Mouse (Mus musculus): ENCODE results near the gene Parp4.

The Parp4 gene

GRCm38 (mm10) chr14:56613212-56613611 is 37.8 kb downstream of the Parp4 start:
- DNase-seq (ENCODE audit: low read depth, low spot score), result no peak

DNA sequence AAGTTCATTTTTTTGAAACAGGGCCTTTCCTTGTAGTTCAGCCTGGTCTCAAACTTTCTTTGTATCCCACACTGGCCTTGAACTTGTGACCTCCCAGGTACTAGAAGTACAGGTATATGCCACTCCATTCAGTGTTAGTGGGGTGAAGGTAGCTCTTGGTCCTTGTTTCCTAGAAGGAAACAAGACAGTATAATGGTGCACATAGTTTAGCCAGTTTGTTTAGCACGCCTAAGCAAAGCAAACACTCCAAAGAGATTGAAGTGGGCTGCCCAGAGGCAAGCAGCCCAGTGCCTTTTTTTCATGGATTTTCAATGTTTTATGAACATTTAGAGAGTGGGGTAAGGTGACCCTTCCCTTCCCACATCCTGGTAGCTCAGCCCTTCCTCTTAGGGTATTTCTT is 42.1 kb downstream of the Parp4 start:
- no peak for DNase-seq (ENCODE audit: low read depth, low spot score)

DNA sequence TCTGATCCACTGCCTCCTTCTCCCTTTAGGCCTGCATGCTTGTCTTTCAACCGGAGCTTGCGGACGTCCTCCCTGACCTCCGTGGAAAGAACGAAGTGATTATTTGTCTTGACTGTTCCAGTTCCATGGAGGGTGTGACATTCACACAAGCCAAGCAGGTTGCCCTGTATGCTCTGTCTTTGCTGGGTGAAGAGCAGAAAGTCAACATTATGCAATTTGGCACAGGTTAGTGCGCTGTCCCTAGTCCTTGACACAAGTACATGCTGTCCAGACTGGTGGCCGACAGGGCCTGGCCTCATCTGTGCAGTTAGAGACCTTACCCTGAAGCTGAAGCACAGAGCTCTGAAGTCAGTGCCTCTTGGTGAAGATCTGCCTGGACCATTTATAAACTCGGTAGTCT is 45.0 kb downstream of the Parp4 start:
- no peak for DNase-seq (ENCODE audit: low read depth, low spot score)

GRCm38 (mm10) chr14:56626202-56626601 is 50.8 kb downstream of the Parp4 start:
- DNase-seq (ENCODE audit: low read depth, low spot score), result no peak

DNA sequence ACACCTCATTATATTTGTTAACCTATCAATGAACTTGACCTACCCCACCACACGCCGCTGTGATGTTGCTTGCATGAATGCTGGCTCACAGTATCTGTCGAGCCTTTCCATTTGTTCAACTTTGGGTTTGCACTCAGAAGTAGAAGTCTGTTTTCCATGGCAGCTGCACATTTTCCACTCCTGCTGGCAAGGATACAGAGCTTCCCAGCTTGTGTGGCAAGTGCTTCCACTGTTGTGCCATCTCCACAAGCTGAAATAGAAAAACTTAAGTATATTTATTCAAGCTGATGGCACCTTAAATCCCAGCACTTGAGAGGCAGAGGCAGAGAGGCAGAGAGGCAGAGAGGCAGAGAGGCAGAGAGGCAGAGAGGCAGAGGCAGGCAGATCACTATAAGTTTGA is 52.9 kb downstream of the Parp4 start:
- no peak for DNase-seq (ENCODE audit: low read depth, low spot score)

DNA sequence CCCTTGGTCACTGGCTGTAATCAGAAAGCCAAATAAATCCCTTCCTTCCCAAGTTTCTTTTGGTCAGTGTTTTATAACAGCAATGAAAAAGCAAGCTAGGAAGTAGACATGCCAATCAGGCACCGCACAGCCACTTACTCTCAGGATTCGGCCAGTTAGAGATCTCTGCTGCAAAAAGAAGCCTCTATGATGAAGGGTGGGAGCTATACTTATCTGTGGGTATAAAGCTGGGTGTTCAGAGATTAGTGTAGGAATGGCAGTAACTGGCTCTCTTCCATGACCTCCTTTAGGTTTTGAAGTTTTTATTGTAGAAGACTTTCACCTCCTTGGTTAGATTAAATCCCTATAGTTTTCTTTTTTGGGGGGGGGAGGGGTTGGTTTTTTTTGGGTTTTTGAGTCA is 55.7 kb downstream of the Parp4 start:
- DNase-seq (ENCODE audit: low read depth, low spot score), result no peak

DNA sequence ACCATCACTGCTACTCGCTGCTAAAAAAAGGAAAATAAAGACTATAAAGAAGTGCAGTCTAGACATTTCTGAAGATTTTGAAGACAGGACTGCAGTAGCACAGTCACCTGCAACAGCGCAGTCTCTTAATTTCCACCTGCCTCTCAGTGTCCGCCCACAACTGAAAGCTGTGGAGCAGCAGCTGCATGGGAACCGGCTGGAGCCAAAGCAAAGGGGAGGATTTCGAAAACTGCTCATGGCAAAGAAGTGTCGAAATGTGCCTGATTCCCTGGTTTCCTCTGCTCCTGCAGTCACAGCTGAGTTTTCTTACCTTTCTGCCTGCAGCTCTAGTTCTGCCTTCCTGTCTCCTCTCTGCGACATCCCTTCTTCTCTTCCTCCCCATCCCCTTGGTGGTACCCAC is 71.8 kb downstream of the Parp4 start:
- DNase-seq (ENCODE audit: low read depth, low spot score), result no peak

GRCm38 (mm10) chr14:56649448-56649847 is 74.0 kb downstream of the Parp4 start:
- DNase-seq (ENCODE audit: low read depth, low spot score), result no peak

GRCm38 (mm10) chr14:56665651-56666050 is 90.2 kb downstream of the Parp4 start:
- no peak for DNase-seq (ENCODE audit: low read depth, low spot score)

GRCm38 (mm10) chr14:56666909-56667308 is 91.5 kb downstream of the Parp4 start:
- no peak for DNase-seq (ENCODE audit: low read depth, low spot score)

DNA sequence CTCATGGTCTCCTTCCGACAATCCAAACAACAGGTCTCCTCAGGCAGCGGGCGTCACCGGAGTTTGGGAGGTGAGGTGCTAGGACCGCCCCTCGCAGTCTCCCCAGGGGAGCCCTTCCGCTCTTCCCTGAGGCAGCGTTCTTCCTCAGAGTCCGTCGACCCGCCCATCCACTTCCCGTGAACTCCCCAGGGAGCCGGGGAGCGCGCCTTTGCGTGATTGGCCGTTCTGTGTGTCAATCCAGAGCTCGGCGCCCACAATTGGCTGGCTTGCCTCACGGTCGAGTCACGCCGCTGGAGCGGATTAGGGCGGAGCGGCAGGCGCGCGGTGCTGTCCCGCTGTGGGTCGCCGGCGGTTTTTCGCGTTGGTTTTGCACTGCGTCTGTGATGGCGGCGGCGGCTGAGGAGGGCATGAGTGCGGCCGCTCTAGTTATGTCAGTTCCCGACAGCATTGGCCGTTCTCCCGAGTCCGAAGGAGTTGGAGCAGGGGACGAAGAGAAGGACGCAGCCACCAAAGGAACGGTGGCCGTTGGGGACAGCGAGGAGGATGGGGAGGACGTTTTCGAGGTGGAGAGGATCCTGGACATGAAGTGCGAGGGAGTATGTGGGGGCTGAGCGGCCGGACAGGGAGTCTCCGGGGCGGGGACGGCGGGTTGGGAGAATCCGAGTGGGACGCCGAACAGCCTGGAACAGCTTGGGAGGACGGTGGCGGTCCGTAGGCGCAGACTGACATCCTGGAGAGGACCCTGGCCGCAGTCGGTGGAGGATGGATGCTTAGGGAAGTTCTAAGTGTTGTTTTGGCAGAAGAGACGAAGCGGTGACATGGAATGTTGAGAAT is 92.8 kb downstream of the Parp4 start, which contains the start of gene Mphosph8:
Gene Mphosph8 (plus strand): TSS at position 280 of the 834 bp plus-strand sequence.
- peak; percentile 99 for DNase-seq (ENCODE audit: low read depth, low spot score)

DNA sequence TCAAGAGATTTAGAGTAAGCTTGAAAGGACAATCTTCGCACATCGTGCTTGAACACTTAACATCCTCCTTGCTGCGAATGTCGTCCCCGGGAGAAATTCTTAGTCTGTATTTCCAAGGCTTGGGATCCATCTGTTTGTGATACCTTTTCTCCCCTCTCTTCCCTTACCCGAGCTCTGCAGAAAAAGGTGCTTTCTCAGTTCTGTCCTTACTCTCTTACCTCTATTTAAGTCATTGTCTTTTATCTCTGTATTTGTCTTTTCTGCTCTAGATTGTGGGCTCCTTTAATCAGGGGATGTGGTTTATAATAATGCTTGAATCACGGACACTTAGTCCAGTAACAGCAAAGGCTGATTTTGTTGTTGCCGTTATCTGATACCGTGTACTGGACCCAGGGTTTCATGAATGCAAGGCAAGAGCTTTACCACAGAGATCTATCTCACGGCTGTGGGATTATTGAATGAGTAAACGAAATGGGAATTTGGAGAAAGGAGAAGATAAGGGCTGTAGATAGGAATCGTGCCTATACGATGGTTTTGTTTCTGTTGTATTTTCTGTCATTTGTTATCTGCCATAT is 93.7 kb downstream of the Parp4 start:
- no peak for DNase-seq (ENCODE audit: low read depth, low spot score)

- no peak for DNase-seq (ENCODE audit: low read depth, low spot score)
Measured at GRCm38 (mm10) chr14:56685426-56685825, 110.0 kb downstream of the Parp4 start.

- DNase-seq (ENCODE audit: low read depth, low spot score), result no peak
Measured at GRCm38 (mm10) chr14:56689116-56689515, 113.7 kb downstream of the Parp4 start.

GRCm38 (mm10) chr14:56689766-56690165 is 114.3 kb downstream of the Parp4 start:
- no peak for DNase-seq (ENCODE audit: low read depth, low spot score)

- no peak for DNase-seq (ENCODE audit: low read depth, low spot score)
Measured at GRCm38 (mm10) chr14:56695495-56695894, 120.1 kb downstream of the Parp4 start.

DNA sequence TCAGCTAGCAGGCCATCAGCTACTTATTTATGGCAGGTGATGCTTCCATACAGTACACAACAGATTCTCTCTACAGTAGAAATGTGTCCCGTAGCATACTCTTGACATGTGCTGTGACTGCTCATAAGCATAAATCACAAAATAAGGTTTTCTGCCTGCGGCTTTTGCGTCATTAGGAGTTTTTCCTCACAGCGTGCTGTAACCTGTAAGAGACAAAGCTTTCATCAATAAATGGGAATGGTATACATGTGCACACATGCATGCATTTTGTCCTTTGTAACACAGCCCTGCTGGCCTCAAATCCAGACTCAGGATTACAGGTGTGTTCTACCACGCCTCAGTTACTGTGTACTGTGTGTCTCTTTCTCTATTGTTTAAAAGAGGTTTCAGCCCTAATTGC is 122.4 kb downstream of the Parp4 start:
- DNase-seq (ENCODE audit: low read depth, low spot score), result no peak

GRCm38 (mm10) chr14:56702644-56703043 is 127.2 kb downstream of the Parp4 start:
- no peak for DNase-seq (ENCODE audit: low read depth, low spot score)

DNA sequence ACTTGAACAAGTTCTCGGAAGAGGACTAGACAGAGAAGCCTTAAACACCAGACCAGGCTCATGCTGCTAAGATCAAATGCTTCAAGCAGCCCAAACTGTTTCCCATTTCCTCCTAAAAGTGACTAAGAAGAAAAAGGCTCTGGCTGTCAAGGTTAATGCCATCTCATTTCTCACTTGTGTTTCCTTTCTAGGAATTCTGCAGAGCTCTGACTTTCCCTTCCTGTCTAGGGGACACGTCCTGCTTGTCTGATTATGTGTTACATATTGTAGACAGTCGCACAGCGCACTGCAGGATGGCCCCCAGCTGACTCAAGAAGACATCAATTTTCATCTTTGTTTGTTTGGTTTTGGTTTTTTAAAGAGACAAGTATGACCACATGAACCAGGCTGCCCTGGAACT is 130.3 kb downstream of the Parp4 start:
- no peak for DNase-seq (ENCODE audit: low read depth, low spot score)
